Mouse (Mus musculus) testis, postnatal 10 days (tissue): ENCODE measurements around the gene Wrap53.
"Not testable (repeated sequence)": the region's sequence is repeated elsewhere in the genome, so short reads cannot be mapped to it uniquely, and the experiment has no call there.

Experiments used
- DNase-seq: peaks from one replicate; pipeline ENCODE4 v3.0.0; 2021; ENCODE audit warnings: low spot score

Wrap53 gene

DNA sequence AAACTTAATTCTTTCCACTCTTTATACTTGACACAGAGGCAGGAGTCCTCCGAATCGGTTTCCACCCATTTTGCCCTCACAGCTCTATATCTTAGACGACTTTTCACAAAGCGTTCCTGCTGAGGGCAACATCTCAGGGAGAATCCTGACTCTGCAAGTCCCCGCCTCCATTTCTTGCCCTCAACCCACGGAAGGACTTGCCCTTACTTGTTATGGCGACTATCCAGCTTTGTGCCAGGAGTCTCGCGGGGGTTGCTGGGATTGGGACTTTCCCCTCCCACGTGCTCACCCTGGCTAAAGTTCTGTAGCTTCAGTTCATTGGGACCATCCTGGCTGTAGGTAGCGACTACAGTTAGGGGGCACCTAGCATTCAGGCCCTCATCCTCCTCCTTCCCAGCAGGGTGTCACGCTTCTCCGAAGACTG, at the start of gene Wrap53, which contains the start of gene Trp53:
Wrap53 (minus strand) TSS at position 165 of the 424 bp plus-strand sequence.
Trp53 (plus strand) TSS at position 269 of the 424 bp plus-strand sequence.
- DNase-seq, result peak; percentile 90

- peak; percentile 31 for DNase-seq
These were observed 49.7 kb upstream of the Wrap53 start for GRCm38 (mm10) chr11:69629802-69630201.

DNA sequence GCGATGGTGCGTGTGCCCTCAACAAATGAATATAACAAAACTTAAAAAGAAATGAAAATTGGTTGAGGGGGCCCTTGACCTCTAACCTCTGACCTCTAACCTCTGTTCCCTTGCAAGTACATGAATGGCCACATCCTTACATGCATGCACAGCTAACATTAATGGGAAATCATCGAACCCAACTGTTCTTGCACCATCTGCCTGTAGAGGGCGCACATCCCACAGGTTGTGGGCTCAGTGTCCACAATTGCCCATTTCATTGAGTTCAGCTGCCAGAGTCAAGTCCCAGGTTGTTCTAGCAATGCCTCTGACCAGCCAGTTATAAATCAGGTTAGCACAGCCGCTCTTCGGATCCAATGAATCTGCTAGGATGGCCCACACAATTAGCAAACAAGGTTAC, 48.2 kb upstream of the Wrap53 start:
- peak; percentile 88 for DNase-seq

- DNase-seq, result not testable (repeated sequence)
These were observed 44.3 kb upstream of the Wrap53 start for GRCm38 (mm10) chr11:69624339-69624738.

- DNase-seq, result peak; percentile 22
These were observed 43.0 kb upstream of the Wrap53 start for GRCm38 (mm10) chr11:69623006-69623405.

GRCm38 (mm10) chr11:69622406-69622805, 42.4 kb upstream of the Wrap53 start:
- peak; percentile 56 for DNase-seq

DNA sequence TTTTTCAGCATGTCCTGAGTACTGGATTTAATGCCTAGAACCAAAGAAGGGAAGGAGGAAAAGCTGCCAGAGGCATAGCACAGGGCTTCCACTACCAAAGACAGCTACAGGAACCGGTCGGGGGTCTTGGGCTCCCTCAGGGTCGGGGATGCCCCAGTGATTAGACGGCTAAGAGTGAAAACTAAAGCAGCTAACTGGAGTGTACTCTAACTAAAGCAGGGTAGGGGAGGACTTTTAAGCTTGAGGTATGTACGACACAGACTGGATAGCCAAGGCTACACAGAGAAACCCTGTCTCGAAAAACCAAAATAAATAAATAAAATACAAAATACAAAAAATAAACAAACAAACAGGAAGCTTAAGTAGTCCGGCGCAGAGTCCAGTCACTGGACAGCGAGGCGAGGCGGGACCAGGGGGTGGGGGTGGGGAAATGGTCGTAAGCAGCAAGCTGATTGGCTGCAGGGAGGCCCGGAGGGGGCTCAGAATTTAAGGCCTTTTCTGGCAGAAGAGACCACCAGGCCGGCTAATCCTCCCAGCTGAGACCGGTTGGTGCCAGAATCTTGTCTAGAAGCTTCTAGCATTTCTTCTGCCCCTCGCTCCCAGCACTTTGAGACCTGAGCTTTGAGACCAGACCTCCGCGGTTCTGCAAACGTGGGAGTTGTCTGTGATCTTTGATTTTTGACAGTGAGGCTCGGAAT, 41.7 kb upstream of the Wrap53 start, which contains the start of gene Sat2:
Sat2 (plus strand) TSS at position 454 of the 698 bp plus-strand sequence.
- peak; percentile 74 for DNase-seq

- DNase-seq, result peak; percentile 35
These were observed 40.5 kb upstream of the Wrap53 start for GRCm38 (mm10) chr11:69620394-69621081.

DNA sequence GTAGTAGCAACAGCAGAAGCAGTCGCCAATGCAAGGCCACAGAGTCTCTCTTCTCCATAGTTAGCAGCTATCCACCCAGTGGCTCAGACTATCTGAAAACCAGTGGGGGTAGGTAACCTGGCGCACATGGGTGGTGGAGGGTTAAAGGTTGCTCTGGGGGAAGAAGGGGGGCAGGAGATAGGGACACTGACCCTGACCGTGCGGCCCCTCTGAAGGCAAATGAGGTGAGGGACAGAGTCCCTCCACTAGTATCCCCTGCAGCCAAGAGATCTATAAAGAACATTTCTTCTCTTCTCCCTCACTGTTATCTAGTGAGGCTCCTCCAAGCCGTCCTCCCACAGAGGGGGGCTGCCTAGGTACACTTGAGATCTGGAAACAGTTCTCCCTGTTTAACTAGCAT, 37.8 kb upstream of the Wrap53 start, which contains the start of gene Shbg:
Shbg (minus strand) TSS at position 101 of the 400 bp plus-strand sequence.
- DNase-seq, result peak; percentile 51

DNA sequence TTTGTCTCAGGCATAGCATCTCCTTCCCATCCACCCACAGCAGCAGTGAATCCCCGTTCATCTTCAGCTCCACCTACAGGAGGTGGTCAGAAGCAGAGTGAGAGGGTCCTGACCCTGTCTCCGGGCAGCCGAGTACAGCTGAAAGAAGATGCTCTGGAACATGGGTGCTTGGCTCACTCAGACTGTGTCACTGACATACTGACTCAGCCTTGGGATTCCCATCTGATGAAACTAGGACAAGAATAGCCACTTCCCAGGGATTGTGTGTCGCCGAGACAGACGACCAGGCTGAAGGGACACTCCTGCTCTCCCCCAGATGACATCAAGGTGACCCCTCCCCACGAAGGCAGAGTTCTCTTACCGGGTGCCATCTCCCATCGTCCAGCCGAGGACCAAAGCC, 36.7 kb upstream of the Wrap53 start:
- DNase-seq, result no peak

GRCm38 (mm10) chr11:69614257-69614588, 34.2 kb upstream of the Wrap53 start:
- not testable (repeated sequence) for DNase-seq

- DNase-seq, result peak; percentile 95
These were observed 33.6 kb upstream of the Wrap53 start for GRCm38 (mm10) chr11:69613553-69614256.

- DNase-seq, result peak; percentile 35
These were observed 30.8 kb upstream of the Wrap53 start for GRCm38 (mm10) chr11:69610899-69611298.

- no peak for DNase-seq
These were observed 29.4 kb upstream of the Wrap53 start for GRCm38 (mm10) chr11:69609416-69609815.

DNA sequence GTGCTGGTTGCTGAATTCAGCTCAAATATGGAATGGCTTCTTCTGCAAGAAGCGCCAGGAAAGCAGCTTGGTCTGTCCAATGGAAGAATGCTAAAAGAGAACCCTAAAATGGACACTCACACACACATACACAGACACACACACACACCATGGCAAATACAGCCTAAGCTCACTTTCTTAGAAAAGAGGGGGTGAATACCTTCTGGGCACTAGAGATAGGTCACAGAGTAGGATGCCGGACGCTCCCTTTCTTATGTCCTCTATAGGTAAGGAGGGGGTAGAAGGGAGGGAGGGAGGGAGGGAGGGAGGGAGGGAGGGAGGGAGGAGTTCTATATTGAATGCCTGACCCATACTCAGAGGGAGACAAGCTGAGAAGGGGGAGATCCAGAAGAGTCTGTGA, 28.5 kb upstream of the Wrap53 start:
- no peak for DNase-seq

DNA sequence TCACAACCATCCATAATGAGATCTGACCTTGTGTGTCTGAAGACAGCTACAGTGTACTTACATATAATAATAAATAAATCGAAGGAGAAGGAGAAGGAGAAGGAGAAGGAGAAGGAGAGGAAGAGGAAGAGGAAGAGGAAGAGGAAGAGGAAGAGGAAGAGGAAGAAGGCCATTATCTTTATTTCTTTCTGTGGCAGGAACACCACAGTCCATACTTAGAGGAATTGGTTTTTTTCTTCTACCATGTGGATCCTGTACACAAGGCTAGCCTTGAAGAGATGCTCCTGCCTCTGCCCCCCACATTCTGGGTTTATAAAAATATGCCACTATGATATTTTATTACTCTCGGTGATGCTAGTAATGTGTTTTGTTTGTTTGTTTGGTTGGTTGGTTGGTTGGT, 26.8 kb upstream of the Wrap53 start:
- DNase-seq, result no peak

DNA sequence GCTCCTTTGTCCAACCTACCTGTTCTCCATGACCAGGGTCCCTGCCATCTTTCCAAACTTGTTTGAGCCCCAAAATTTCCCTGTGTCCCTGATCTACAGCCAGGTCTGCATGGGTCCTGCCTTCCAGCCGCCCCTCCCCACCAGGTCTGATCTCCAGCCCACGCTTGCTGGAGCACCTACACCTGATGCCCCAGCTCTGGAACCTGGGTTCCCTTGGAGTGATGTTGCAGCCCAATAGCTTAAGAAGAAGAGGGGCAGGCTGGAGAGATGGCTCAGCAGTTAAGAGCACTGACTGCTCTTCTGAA, 26.4 kb upstream of the Wrap53 start:
- no peak for DNase-seq

DNA sequence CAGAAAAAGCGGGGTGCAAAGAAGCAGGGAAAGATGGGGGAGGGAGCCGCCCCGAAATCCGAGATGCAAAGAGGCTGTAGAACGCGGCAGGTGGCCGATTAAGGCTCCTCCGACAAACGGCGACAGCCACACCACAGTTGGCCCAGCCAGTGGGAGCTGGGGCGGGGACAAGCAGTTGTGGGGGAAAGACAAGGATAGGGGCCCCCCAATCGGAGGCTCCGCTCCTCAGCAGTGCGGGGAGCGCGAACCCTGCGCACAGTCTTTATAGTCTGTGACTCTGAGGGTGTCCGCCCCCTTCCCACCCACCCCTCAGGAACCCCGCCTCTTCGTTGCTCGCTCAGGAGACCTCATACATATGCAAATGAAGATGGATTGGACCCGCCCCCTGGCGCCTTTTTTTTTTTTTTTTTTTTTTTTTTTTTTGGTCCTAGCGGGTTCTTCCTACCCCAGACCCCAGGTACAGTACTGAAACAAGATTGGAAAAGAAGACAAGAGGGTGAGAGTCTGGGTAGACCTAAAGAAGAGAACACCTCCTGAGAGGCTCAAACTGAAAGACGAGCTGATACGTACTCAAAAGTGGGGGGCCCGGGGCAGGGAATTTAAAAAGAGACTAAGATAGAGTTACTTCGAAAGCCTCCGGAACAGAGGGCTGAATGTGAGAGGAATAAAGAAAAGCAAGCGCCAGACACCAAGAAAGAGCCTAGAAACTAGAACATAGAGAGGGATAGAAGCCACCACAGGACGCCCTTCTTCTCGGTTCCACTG, 25.9 kb upstream of the Wrap53 start, which contains the start of gene Atp1b2:
Atp1b2 (minus strand) TSS at position 217 of the 765 bp plus-strand sequence.
- peak; percentile 91 for DNase-seq

- DNase-seq, result peak; percentile 67
These were observed 25.0 kb upstream of the Wrap53 start for GRCm38 (mm10) chr11:69604795-69605664.

- no peak for DNase-seq
These were observed 24.3 kb upstream of the Wrap53 start for GRCm38 (mm10) chr11:69604347-69604746.

DNA sequence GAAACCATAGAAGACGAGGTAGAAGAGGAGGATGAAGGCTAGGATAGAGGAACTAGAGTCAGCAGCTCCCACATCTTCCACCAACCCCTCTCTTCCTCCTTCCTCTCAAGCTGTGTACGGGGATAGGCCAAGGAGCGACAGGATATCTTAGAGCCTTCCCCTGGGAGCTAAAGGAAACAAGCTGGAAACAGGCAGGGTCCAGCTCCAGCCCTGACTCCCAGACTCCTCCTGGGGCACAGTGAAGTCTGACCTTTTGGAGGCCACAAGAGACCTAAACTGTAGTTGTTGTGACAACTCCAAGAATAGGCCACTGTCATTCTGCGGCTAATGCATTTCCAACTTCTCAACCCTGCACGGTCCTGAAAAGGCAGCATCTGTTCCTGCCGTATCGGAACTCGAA, 23.5 kb upstream of the Wrap53 start:
- DNase-seq, result no peak
